ENCODE assay signal across 8 mouse cellular contexts in genomic region chr10:67003743-67004526, GRCm38 (mm10).
DNase-seq lines count a peak whose midpoint lies in the region; ATAC-seq and TF ChIP-seq lines count a peak whose summit lies in the region.

No protein-coding gene starts in this region.

- peak; percentile 70 for ATAC-seq in common myeloid progenitor, adult 5-6 weeks (replicated peaks; ENCODE audit: low read depth, poor library complexity, severe bottlenecking)
- peak; percentile 83 for ATAC-seq in intestine, embryonic 16.5 days
- peak; percentile 76 for ATAC-seq in midbrain, embryonic 16.5 days

- H3K4me2 ChIP-seq in intestine, embryonic 16.5 days (ENCODE audit: low read depth, low read length), result peak overlapping the region; percentile 68
- H3K4me2 ChIP-seq in midbrain, embryonic 16.5 days (ENCODE audit: low read length), result peak overlapping the region; percentile 63

- no peaks in the 10 kb centered on the region for H3K36me3 ChIP-seq in intestine, embryonic 16.5 days (ENCODE audit: control insufficient read depth, insufficient read depth, low read length)
- H3K36me3 ChIP-seq in liver, adult 2 months (ENCODE audit: control insufficient read depth, insufficient read depth, low read length), result no peaks in the 10 kb centered on the region
- H3K36me3 ChIP-seq in midbrain, embryonic 16.5 days (ENCODE audit: control insufficient read depth, insufficient read depth, low read length), result no peaks in the 10 kb centered on the region

- H3K4me1 ChIP-seq in intestine, embryonic 16.5 days (ENCODE audit: control insufficient read depth, insufficient read depth, low read length), result peaks cover 14% of the 10 kb centered on the region
- H3K4me1 ChIP-seq in liver, adult 2 months (ENCODE audit: control insufficient read depth, insufficient read depth, low read length), result peaks cover 5% of the 10 kb centered on the region
- peaks cover 25% of the 10 kb centered on the region for H3K4me1 ChIP-seq in midbrain, embryonic 16.5 days (ENCODE audit: control insufficient read depth, insufficient read depth, low read length)

- peak overlapping the region; percentile 66 for H3K9ac ChIP-seq in intestine, embryonic 16.5 days (ENCODE audit: low read depth, low read length)
- peak overlapping the region; percentile 60 for H3K9ac ChIP-seq in liver, adult 2 months (ENCODE audit: low read depth, low read length)
- peak overlapping the region; percentile 37; the same call in 1 of the 2 replicates for H3K9ac ChIP-seq in midbrain, embryonic 16.5 days (ENCODE audit: low read depth, low read length)

- TF ChIP-seq CTCF in liver, adult 2 months (IDR thresholded peaks at IDR 0.05; ENCODE audit: low read depth, low read length), result no peak

- no peaks in the 10 kb centered on the region for H3K27me3 ChIP-seq in intestine, embryonic 16.5 days (replicated peaks; ENCODE audit: control insufficient read depth, insufficient read depth, low read length)
- no peaks in the 10 kb centered on the region for H3K27me3 ChIP-seq in liver, adult 2 months (ENCODE audit: control insufficient read depth, insufficient read depth, low read length)
- no peaks in the 10 kb centered on the region for H3K27me3 ChIP-seq in midbrain, embryonic 16.5 days (ENCODE audit: control insufficient read depth, insufficient read depth, low read depth, low read length)

- peak; percentile 52 for DNase-seq in layer of hippocampus, adult 11-12 months (ENCODE audit: low spot score)
- DNase-seq in layer of hippocampus, adult 8-10 months (ENCODE audit: low spot score in 2 of 2), result no peak
- DNase-seq in heart, adult 11 months, result peak; percentile 97
- peak; percentile 89 for DNase-seq in liver, adult 2 months (ENCODE audit: extremely low read depth, low read depth, low spot score)
- peak; percentile 47 to 60 for DNase-seq in spleen, postnatal 36 days (ENCODE audit: low spot score in 2 of 2)

- H3K79me2 ChIP-seq in liver, adult 2 months (ENCODE audit: control insufficient read depth, insufficient read depth, low read length), result no peaks in the 10 kb centered on the region

- H3K27ac ChIP-seq in intestine, embryonic 16.5 days (ENCODE audit: low read length), result peak overlapping the region; percentile 92
- H3K27ac ChIP-seq in liver, adult 2 months (replicated peaks; ENCODE audit: insufficient read depth, low read depth, low read length), result peak overlapping the region; percentile 93
- peak overlapping the region; percentile 61 for H3K27ac ChIP-seq in midbrain, embryonic 16.5 days (ENCODE audit: low read length)

- no peaks in the 10 kb centered on the region for H3K9me3 ChIP-seq in intestine, embryonic 16.5 days (ENCODE audit: control insufficient read depth, low read length)
- no peaks in the 10 kb centered on the region for H3K9me3 ChIP-seq in midbrain, embryonic 16.5 days (replicated peaks; ENCODE audit: control insufficient read depth, low read length, poor library complexity, severe bottlenecking)

- under 1% methylated on average over 22 of the region's 22 CpGs for WGBS in intestine, embryonic 16.5 days
- 1% methylated on average over 22 of the region's 22 CpGs for WGBS in liver, adult 2 months
- whole genome bisulfite sequencing in midbrain, embryonic 16.5 days, result 2% methylated on average over 22 of the region's 22 CpGs

- no peak for TF ChIP-seq POLR2A in liver, adult 2 months (IDR thresholded peaks at IDR 0.05; ENCODE audit: extremely low read depth, insufficient read depth, low read length)

- H3K4me3 ChIP-seq in intestine, embryonic 16.5 days (ENCODE audit: low read length), result peak overlapping the region; percentile 42
- peak overlapping the region; percentile 22 for H3K4me3 ChIP-seq in liver, adult 2 months (ENCODE audit: insufficient read depth, low read depth, low read length)
- peak overlapping the region; percentile 19 for H3K4me3 ChIP-seq in midbrain, embryonic 16.5 days (ENCODE audit: low read depth, low read length)

Comparison
In these comparisons a context has a peak if more than half of its experiments do, and no peak if none do; other contexts are left out.
1. DNase-seq: peak in layer of hippocampus, adult 11-12 months (single experiment), heart, adult 11 months (single experiment), liver, adult 2 months (single experiment) and spleen, postnatal 36 days (2 of 2); none in layer of hippocampus, adult 8-10 months (0 of 2).
2. Peak in every context shown above with its lines, with median percentiles within 50 percentile points of each other: ATAC-seq, H3K27ac ChIP-seq, H3K4me3 ChIP-seq and H3K9ac ChIP-seq.